Mouse (Mus musculus) forelimb bud, embryonic 11.5 days (tissue): ENCODE measurements around the gene Alox12.

Experiments
- DNase-seq: peaks from one replicate; pipeline ENCODE4 v3.0.0-alpha.2; 2012; ENCODE audit warnings: low read depth, low spot score

The Alox12 gene

DNA sequence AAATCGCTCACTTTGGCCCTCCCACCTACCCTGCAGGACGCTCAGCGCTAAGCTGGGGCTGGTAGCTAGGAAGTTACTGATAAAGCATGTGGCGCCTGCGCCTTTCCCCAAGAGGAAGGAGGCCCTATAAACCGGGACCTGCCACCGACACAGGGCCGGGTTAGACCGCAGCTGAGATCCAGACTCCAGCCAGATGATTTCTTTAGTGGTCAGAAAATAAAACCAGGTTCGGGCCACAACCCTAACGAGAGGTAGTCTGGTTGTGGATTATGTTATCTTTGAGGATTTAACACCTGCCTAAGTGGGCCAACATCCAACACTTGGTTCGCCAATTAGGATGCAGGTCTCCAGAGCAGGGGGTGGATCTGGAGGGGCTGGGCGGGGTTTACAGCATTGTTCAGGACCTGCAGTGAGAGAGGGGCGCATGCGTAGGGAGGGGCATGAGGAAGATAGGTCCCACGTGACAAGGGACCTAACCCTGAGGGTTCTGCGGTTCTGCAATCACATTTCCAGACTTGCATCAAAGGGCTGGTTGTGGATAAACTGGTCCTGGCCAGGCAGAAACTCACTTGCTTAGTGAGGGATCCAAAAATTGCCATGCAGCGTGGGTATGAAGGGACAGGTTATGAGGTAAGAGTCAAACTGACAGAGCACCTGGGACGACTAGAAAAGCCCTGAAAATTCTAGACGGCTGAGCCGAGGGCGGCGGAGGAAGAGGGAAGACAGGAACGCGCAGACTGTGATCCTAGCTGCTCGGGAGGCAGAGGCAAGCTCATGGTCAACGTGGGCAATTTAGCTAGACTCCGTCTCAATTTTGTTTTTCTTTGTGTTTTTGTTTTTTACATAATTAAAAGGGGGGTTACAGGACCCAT lies 34.2 kb downstream of the Alox12 start, which contains the start of gene Slc16a13:
Slc16a13 (minus strand) TSS at position 334 of the 872 bp plus-strand sequence.
- peak; percentile 95 for DNase-seq

DNA sequence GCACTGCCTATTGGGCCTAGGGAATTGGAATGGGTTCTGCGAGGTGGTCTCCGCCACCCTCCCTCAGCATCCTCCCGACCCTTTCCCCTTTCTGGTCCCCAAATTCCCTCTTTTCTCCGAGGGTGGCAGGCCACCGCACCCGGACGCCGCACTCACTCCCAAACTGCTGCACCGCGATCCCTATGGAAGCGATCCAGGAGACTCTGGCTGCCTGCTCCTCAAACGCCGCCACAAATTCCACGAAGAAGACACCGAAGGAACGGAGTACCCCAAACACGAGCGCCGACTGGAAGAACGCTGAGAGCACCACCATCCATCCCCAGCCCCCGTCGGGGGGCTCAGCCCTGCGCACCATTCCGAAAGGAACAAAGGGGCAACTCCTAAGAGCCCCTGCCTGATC lies 34.8 kb downstream of the Alox12 start:
- no peak for DNase-seq

DNA sequence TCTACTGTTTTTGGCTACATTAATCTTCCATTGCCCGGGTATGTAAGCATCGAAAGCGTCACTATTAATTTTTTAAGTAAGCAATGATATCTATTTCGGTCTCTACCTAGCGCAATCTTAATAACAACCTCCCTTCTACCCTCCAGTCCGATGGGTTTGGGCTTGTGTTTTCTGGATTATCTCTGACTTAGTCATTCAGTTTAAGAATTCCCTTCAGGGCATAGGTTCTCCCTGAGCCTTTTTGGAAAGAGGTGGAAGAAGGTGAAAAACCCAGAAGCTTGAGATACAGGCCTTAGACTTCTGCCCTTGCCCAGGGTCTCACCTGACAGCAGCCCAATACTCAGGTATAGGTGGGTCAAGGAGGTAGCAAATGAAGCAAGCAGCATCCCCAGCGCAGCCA lies 35.3 kb downstream of the Alox12 start:
- DNase-seq, result no peak

DNA sequence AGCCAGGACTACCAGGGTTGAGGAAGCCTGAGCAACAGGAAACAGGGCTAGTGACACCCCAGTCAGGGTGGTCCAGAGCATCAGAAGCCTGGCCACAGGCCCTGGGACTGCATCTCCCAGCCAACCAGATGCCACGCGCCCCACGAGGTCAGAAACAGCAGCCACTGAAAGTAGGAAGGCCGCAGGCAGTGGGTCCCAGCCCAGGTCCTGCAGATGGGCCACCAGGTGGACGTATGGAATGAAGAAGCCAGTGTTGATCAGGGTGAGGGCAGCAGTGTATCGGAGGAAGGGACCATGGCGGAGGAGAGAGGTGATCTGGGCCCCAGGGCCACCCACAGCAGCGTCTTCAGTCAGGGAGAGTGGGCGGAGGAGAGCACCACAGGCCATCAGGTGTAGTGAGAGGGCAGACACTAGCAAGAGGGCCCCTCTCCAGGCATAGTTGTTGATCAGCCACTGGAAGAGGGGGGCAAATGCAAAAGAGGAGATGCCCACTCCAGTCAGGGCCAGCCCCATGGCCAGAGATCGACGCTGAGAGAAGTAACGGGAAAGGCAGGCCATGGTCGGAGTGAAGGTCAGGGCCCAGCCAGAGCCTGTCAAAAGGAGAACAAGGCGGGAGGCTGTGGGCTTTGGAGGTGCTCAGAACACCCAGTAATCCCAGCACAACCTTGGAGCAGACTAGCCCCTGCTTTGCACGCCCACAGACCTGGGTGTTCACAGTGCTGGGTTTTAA lies 36.2 kb downstream of the Alox12 start:
- no peak for DNase-seq

DNA sequence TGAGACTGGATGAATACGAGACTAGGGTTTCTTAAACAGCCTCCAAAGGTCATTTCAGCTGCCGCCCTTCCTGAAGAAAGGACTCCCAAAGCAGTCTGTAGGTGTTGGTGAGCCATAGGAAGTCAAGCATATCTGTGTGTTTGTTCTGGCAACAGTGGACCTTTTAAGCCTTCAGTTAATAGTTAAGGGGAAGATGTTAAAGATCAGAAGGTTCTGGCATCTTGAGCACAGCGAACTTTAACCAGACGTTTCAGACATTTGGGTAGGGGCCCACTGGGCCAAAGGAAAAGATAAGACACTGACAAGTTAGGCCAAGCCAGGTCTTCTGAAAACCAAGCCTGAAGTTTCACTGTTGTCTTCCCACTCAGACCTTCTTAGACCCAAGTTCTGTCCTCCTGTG lies 37.1 kb downstream of the Alox12 start:
- no peak for DNase-seq

DNA sequence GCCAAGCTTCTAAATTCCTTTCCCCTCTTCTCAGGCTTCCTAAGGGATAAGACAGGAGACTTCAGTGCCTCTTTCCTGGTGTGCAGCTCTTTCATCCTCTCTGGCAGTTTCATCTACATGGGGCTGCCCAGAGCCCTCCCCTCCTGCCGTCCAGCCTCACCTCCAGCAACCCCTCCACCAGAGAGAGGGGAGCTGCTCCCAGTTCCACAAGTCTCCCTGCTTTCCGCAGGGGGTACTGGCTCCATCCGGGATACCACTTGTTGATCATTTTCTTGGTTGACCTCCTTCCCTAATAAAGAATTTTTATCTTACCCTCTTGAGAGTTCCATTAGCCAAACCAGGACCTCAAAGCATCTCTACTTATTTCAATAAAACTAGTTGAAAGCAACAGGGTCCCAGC lies 39.0 kb downstream of the Alox12 start:
- no peak for DNase-seq

DNA sequence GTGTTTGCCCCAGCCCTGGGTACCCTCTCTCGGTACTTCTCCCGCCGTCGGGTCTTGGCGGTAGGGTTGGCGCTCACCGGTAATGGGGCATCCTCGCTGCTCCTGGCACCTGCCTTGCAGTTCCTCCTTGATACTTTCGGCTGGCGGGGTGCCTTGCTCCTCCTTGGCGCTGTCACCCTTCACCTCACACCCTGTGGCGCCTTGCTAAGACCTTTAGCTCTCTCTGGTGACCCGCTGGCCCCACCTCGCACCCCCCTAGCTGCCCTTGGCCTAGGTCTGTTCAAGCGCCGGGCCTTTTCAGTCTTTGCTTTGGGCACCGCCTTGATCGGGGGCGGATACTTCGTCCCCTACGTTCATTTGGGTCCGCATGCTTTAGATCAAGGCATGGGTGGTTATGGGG lies 39.9 kb downstream of the Alox12 start:
- no peak for DNase-seq

DNA sequence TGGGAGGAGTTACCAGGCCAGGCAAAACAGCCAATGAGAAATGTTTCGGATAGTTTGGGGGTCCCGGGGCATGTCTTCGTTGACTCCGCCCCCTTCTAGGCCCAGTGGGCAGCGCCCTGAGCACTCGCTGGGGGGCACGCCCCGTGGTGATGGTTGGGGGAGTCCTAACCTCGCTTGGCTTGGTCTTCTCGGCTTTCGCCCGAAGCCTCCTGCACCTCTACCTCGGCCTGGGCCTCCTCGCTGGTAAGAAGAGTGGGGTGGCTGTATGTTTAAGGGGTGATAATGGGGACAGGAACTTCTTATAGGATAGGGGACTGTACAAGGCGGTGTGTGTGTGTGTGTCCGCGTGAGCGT lies 40.3 kb downstream of the Alox12 start:
- DNase-seq, result no peak

DNA sequence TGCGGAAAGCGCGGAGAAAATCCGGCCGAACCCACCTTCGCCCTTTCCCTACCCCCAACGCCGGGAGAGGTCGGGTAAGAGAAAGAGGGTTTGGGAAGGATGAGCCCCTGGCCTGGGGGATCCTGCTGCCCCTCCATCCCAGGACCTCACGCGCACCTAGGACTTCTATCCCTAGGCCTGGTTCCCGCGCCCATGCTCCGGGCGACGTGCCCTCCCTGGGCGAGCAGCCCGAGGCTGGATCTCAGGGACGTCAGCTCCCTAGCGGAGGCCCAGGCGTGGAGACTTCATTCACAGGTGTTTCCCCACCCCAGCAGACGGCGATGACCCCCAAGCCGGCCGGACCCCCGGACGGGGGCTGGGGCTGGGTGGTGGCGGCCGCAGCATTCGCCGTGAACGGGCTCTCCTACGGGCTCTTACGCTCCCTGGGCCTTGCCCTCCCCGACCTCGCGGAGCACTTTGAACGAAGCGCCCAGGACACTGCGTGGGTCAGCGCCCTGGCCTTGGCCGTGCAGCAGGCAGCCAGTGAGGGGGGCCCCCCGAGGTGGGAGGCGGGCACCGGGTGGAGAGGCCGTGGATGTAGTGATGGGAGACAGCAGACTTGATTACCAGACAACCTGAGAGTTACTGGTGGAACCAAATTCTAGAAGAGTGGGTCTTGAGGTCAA lies 40.8 kb downstream of the Alox12 start:
- no peak for DNase-seq

DNA sequence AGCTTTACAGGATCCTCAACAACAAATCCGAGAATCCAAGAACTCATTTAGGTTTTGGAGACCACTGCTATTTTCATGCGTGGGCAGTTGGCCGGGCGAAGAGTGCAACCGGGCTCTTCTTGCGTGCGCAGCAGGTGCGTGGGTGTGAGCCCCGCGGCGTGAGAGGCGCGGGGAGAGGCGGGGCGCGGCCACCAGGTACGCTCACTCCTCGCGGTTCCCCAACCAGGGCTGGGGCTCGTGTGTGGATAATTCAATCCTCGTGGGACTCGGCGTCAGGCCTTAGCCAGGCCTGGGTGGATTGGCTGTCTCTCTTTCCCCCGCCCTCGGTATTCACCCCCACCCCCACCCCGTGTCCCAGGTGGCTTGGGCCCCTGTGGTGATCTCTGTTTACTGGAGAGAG lies 41.4 kb downstream of the Alox12 start:
- no peak for DNase-seq

DNA sequence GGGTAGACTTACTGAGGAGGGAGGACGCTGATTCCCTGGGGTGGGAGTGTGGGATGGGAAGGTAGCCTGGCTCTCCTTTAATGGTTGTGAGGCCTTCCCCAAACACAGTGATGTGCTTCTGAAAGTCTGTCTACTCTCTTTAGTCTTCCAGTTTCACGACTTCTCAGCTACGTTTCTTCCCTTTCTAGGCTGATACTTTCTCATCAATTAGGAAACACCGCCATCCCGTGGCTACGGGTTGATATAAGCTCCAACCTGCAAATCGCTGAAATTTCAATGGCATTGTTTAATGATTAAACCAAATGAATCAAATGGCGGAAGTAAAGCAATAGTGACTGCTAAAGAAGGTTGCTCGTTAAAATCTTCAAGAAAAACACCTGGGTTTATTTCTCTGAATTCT lies 42.3 kb downstream of the Alox12 start:
- peak; percentile 63 for DNase-seq

DNA sequence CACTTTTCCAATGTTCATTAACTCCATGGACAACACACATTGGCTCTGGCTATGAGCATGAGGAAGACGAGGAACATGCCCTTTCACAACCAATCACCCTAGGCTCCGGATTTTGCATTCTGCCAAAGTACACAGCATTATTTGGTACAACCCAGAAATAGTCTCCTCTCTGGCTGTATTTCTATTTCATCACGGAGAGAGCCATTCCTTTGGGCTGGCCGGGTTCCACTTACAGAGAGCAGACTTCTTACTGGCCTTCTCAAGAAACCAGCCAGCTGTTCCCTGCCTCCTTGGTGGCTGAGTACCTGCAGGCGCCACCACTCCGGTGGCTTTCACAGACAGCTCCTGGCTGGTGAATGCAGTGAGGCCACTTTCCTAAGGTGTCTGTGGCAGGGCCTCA lies 42.7 kb downstream of the Alox12 start, which contains the start of gene Slc16a11:
Slc16a11 (plus strand) TSS at position 330 of the 400 bp plus-strand sequence.
- no peak for DNase-seq

DNA sequence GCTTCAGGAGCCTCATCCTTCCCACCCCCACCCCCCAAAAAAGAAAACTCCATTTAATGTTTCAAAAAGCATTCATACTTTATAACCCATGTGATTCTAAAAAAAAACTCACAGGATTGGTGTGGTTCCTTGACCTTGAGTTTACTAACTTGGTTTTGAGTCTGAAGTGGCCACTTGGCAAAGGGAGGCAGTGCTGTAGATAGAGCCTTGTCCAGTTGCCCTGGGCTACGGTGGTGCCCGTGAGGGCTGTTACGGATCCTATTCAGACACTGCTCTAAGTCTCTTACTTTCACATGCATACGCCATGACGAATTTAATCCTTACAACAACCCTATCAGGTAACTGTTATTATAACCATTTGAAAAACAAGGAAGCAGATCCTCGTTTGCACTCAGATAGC lies 43.2 kb downstream of the Alox12 start:
- DNase-seq, result no peak

DNA sequence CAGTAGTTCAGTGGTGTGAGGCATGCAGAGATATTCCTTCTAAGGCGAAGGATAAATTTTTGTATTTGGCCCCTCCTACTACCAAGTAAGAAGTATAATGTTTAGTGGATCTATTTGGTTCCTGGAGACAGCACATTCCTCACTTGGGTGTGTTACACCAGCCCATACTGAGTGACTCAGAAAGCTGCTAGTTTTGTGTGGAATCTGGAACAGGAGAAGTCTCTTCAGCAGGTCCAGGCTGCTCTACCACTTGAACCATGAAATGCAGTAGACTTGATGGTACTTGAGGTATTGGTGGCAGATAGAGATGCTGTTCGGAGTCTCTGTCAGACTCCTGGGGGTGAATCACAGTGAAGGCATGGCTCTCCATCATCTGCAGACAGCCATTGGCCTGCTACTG lies 44.5 kb downstream of the Alox12 start:
- no peak for DNase-seq

DNA sequence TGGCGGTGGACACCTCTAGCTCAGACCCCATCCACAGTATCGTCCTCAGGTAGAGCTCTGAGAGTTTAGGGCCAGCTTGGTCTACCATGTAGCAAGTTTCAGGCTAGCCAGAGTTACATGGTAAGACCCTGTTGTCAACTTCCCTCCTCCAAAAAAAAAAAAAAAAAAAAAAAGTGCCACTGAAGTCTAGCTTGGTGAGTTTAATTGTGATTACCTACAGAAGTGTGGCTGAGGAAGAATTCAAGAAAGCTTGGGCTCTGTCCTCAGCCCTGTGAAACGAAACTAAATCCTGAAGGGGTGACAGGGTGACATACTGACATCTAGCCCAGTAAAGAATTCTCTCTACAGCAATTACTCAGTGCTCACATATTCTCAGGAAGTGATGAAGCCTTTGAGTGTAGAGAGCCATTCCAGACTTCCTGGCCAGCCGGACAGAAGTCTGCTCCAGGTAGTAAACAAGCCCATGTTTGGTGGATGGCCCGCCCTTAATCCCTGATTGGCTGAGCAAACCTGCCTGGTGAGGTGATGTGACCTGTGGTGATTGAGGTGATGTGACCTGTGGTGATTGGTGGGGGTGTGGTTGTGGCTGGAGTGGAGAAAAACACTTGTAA lies 46.3 kb downstream of the Alox12 start:
- DNase-seq, result no peak

DNA sequence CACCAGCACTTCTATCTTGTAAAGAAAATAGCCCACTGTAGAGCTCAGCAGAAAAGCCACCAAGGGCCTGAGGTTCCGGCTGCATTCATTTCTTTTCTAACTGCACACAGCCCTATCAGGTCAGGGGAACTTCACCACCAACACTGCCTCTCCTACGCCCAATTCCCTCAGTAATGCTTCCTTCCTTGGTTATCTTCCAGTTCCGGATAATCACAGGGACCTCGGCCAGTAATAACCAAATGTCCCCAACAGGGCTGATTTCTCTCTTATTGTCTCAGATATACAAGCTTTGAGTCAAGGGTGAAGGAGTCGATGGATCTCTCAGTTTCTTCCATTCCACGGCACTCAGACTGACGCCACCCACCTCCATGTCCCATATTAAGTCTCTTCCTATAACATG lies 47.9 kb downstream of the Alox12 start:
- DNase-seq, result no peak

DNA sequence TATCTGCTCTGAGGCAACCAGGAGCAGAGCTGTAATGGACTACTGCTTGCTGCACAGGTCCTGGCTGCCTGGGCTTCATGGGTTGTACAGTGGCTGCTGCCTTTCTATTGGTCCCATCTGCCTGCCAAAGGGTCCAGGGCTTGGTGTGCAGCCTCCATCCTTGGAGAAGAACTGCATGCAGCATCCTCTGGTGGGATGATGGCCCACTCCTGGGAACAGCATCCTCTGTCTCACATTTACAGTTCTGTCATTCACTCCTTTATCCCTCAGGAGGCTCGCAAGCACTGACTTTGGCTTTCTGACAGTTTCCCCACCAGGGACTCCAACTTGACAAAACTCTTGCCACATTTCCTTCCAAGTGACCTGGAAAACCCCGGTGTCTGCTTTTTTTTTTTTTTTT lies 48.4 kb downstream of the Alox12 start:
- DNase-seq, result no peak

DNA sequence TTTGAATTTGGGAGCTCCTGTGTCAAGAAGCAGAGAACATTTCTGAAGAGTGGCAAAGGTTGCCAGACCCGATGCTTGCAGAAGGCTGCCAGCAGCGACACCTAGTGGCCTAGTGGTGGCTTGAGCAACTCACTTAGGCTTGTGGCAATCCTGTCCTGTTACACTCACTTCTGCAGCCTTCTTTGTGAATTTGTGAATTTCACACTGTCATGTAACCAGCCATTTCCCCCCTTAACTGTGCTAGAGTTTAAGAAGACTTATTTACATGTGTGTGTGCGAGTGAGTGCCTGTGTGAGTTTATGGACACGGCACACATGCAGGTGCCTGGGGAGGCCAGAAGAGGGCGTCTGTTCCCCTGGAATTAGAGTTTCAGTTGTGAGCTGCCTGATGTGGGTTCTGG lies 53.5 kb downstream of the Alox12 start:
- peak; percentile 83 for DNase-seq

DNA sequence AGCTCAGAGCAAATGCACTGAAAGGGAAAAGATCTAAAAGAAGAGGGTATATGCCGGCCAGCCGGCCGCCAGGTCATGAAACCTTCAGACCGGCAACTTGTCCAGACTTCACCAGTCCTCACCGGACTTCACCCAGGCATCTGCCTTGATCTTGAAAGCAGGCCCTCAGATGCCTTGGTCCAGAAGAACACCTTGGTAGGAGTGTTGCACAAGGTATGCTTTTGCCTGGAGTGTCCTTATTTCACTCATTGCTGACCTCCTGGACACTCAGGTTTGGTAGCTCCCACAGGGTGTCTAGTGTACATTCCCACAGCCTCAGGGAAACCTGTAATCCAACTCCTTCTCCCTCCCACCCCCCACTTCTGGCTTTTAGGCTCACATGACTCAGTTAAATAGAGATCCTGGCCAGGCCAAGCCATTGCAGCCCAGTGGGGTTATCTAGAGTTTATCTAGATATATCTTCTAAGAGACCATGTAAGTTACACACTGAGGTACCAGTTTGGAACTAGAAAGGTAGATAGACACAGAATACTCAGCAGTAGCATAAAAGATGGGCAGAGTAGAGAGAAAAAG lies 55.0 kb downstream of the Alox12 start:
- no peak for DNase-seq

DNA sequence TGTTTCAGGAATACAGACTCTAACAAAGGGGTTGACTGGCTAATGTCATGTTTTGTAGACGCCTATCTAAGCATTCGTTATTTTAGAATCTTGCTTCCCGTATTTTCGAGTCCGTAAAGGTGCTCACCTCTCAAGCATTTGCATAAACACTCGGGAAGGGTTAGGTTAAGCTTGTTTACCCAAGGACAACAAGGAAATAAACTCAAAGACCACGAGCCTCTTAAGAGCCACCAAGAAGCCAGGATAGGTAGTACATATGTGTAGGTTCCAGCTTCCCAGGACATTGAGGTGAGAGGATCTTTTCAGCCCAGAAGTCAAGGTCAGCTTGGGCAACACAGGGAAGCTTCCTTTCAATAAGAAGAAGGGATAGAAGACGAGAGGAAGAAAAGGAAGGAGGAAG lies 56.0 kb downstream of the Alox12 start:
- no peak for DNase-seq

DNA sequence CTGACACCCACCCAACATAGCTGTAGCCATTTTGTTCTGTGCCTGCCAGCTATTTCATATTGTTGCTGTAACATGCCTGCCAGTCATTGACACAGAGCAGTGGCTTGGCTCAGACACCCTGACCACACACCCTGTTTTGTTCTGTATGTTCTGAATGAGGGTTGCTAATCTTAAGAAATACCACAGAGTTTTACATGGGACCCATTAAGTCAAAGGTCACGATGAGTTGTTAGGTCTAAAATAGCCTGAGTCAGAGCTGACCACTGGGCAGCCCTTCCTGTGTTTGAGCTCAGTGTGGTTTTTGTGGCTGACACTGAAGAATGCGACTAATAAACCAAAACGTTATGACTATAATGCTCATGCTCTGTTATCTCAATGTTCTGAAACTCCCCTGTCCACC lies 56.8 kb downstream of the Alox12 start:
- no peak for DNase-seq
